ENCODE assay signal across 21 mouse cellular contexts in the genomic region with DNA sequence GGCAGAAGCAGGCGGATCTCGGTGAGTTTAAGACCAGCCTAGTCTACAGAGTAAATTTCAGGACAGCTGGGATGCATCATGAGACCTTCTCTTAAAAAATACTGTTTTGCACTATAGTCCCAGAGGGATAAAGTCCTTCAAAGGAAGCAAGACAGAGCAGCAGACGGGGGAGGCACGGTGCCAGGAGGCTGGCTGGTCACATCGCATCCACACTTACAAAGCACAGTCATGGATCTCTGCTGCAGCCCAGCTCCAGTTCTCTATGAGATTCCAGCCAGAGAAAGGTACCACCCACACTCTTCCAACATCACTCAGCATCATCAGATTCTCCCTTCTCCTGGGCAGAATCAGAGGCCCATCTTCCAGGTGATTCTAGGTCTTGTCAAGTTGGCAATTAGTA.
DNase-seq lines count a peak whose midpoint lies in the region; ATAC-seq and TF ChIP-seq lines count a peak whose summit lies in the region.
"Had no signal": no experiment of that assay in that cellular context is flagged by ENCODE, and none has a peak within 500 bp of the region (broad histone marks: within the 10 kb centered on the region; RNA-seq: fewer than 3 reads in every experiment).

No protein-coding gene starts in this region.

- H3K9me3 ChIP-seq in lung, embryonic 14.5 days (ENCODE audit: low read depth, low read length): no peaks in the 10 kb centered on the region
- H3K9me3 ChIP-seq: embryonic facial prominence, embryonic 12.5 days; forebrain, embryonic 13.5 days; G1E; lung, embryonic 15.5 days; megakaryocyte, embryonic 14.5 days; neural tube, embryonic 13.5 days had no signal

- H3K4me2 ChIP-seq in lung, embryonic 14.5 days: no peak overlapping the region
- H3K4me2 ChIP-seq: embryonic facial prominence, embryonic 12.5 days; forebrain, embryonic 13.5 days; hindbrain, embryonic 14.5 days; liver, embryonic 11.5 days; lung, embryonic 15.5 days; neural tube, embryonic 13.5 days had no signal

- H3K4me3 ChIP-seq in lung, embryonic 14.5 days (ENCODE audit: low read depth, low read length): no peak overlapping the region
- H3K4me3 ChIP-seq: embryonic facial prominence, embryonic 12.5 days; erythroblast, embryonic 14.5 days; forebrain, embryonic 13.5 days; lung, embryonic 15.5 days; megakaryocyte, embryonic 14.5 days; neural tube, embryonic 13.5 days had no signal

- H3K9ac ChIP-seq in lung, embryonic 14.5 days: no peak overlapping the region
- H3K9ac ChIP-seq: embryonic facial prominence, embryonic 12.5 days; forebrain, embryonic 13.5 days; hindbrain, embryonic 14.5 days; lung, embryonic 15.5 days; neural tube, embryonic 13.5 days had no signal

- no peak overlapping the region for H3K27ac ChIP-seq in lung, embryonic 14.5 days (ENCODE audit: low read depth)
- H3K27ac ChIP-seq: embryonic facial prominence, embryonic 12.5 days; forebrain, embryonic 13.5 days; hindbrain, embryonic 14.5 days; kidney, postnatal 0 days; lung, embryonic 15.5 days; neural tube, embryonic 13.5 days had no signal

- no peaks in the 10 kb centered on the region for H3K4me1 ChIP-seq in lung, embryonic 14.5 days (ENCODE audit: insufficient read depth)
- H3K4me1 ChIP-seq: embryonic facial prominence, embryonic 12.5 days; forebrain, embryonic 13.5 days; lung, embryonic 15.5 days; megakaryocyte, embryonic 14.5 days; neural tube, embryonic 13.5 days had no signal

- 52% methylated on average over 5 of the region's 5 CpGs for WGBS in lung, embryonic 14.5 days

- H3K36me3 ChIP-seq in lung, embryonic 14.5 days (ENCODE audit: insufficient read depth): no peaks in the 10 kb centered on the region
- H3K36me3 ChIP-seq: embryonic facial prominence, embryonic 12.5 days; G1E; lung, embryonic 15.5 days; neural tube, embryonic 13.5 days had no signal

- TF ChIP-seq CTCF in lung, embryonic 14.5 days (IDR thresholded peaks at IDR 0.05; ENCODE audit: low read depth): no peak

- DNase-seq in cerebellum, postnatal 10 days: peak; percentile 35 to 39
- DNase-seq in cerebellum, adult 11 months: no peak
- peak; percentile 45 for DNase-seq in kidney, postnatal 14 days
- DNase-seq in kidney, adult 18-20 months: no peak
- DNase-seq in lung, embryonic 14.5 days: peak; percentile 48
- DNase-seq in lung, postnatal 25 days (ENCODE audit: low spot score): no peak
- peak; percentile 57 for DNase-seq in brain, adult 2 months (ENCODE audit: low read depth, low spot score)
- DNase-seq in spleen, postnatal 36 days (ENCODE audit: low spot score in 2 of 2): no peak
- DNase-seq: cerebellum, adult 9-11 months; gastrocnemius, postnatal 14 days; midbrain, embryonic 14.5 days had no signal

- H3K27me3 ChIP-seq in lung, embryonic 14.5 days (ENCODE audit: insufficient read depth, low read length): no peaks in the 10 kb centered on the region
- H3K27me3 ChIP-seq: embryonic facial prominence, embryonic 12.5 days; forebrain, embryonic 13.5 days; lung, embryonic 15.5 days; neural tube, embryonic 13.5 days had no signal

- no peak for ATAC-seq in lung, embryonic 14.5 days (ENCODE audit: insufficient read depth)
- ATAC-seq: forebrain, embryonic 13.5 days had no signal

Comparison
In these comparisons a context has a peak if more than half of its experiments do, and no peak if none do; other contexts are left out.
1. DNase-seq: peak in cerebellum, postnatal 10 days (2 of 2), kidney, postnatal 14 days (single experiment), lung, embryonic 14.5 days (single experiment) and brain, adult 2 months (single experiment); none in cerebellum, adult 11 months (single experiment), kidney, adult 18-20 months (single experiment), lung, postnatal 25 days (single experiment) and spleen, postnatal 36 days (0 of 2).